Mouse (Mus musculus) heart, postnatal 36 days (tissue): Measurements from ENCODE around the gene Ccdc191. TPM values are rescaled to one million over a fixed set of nuclear protein-coding genes. Genes with fewer than 3 reads are reported as not detected.

Experiments
- DNase-seq, 2 experiments: peaks; one replicate each; pipeline ENCODE4 v3.0.0; 2021 to 2022
- intact Hi-C: fragments of 180-260 bp; cut with DNase I; formaldehyde crosslinking; loops from one replicate; pipeline ENCODE4 v1.15.1; 2025
- microRNA-seq, 2 experiments: library from miRNA; unstranded; fragments of <30 nt; microRNA quantifications; one replicate each; pipeline ENCODE4 v1.2.0; 2021; ENCODE audit warnings: borderline number of aligned reads in 2 of 2
- total RNA-seq, 2 experiments: library from RNA; stranded (reverse); gene quantifications; 2 replicates each; pipeline ENCODE4 v1.2.3; 2021

Ccdc191 gene
- total RNA-seq, 2 experiments from 2014 or later: 2.4 to 3.7 TPM

DNA sequence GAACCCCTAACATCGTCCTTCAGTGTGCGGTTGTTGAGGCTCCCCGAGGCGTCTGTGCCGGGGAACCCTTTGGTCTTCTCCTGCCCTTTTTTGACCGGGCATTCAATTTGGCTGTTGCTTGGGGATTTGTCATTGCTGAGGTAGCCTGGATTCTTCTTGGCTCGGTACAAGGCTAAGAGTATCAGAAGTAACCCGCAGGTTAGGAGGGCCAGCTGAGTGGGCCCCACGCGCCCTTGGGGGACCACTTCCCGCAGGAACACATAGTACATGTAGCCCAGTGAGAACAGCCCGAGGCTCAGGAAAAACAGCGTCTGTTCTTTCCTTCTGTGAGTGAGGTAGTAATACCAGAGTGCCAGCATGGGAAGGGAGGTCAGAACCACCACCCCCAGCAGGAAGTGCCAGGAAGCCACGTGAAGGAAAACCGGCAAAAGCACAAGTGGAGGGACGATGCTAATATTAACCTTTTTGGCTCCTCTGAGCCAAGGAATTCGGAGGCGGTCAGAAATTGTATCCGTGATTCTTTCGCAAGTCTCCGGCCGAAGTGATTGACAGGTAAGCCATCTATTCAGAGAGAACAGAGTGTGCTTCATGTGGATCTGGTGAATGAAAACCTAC is 84.1 kb downstream of the Ccdc191 start:
- no peak for DNase-seq
- intact Hi-C loops: no loop called here

DNA sequence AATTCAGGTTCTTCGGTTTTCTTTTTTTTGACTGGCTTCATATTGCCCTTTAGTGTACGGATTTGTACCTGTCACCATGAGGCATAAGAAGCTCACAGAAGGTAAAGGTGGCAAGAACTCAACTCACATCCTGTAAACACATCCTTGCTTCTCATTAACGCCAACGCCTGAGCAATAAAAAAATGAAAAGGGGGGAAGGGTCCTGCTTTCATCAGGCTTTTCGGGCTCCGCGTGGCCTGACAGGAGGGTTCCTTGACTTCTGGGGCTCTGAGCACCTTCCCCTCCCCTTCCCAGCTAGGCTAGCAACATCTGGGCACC is 89.4 kb downstream of the Ccdc191 start:
- intact Hi-C loops: no loop called here
- DNase-seq: no peak

DNA sequence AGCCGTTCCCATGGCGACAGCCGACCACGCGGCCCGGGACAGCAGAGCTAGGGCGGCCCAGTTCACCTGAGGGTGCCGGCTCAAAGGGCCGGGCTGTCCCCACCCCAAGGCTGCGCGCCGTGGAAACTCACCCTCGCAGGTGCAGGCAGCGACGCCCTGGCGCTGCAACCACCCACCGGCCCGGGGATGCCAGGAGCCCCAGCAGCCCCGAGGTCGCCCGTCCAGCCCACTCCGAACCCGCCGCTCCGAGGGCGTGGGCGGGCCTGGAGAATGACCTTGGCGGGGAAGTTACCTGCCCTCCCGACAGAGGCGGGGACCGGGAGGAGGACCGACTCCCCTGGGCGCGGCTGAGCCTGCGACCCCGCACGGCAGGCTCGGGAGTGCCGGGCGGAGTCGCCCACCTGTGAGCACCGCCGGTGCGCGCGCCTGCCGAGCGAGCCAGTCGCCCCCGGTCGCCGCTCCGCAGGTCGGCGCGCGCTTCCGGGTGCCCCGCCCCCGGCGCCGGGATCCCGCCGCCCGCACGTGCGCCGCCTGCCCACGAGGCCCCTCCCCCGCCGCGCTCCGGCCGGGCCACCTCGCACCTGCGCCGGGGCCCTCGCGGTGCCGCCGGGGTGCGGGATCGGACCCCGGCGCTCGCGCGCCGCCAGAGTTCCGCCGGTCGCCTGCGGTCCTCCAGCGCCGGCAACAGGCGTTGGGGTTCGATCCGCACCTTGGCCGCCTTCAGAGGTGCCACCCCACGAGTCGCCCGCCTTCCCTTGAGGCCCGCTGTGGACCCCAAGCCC is 89.9 kb downstream of the Ccdc191 start, which contains the start of gene Zdhhc23:
Zdhhc23 (minus strand) TSS at position 464 of the 782 bp plus-strand sequence.
- peak; percentile 18 to 20 for DNase-seq
- intact Hi-C loops: no loop called here

- no peak for DNase-seq
- intact Hi-C loops: no loop called here
Measured at GRCm38 (mm10) chr16:43980110-43980609, 90.6 kb downstream of the Ccdc191 start.

- no peak for DNase-seq
- intact Hi-C loops: no loop called here
Measured at GRCm38 (mm10) chr16:43986299-43986698, 96.7 kb downstream of the Ccdc191 start.

GRCm38 (mm10) chr16:43994623-43995022 is 105.0 kb downstream of the Ccdc191 start:
- intact Hi-C loops: no loop called here
- DNase-seq: no peak

DNA sequence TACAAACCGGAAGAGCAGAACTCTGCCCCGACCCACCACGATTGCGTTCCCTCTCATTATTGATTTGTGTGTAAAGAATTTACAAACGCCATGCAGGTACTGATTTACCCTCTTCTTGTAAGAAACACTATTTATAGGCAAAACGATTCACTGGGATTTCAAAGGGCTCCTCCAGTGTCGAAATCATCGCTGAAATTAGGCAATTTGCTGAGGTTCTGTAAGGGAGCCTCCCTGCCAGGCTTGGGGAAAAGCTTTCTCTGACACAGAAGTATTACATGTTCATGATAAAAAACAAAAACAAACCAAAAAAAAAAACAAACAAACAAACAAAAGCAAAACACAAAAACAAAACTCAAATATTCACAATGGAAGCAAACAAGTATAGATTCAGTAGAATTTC is 109.5 kb downstream of the Ccdc191 start:
- no peak for DNase-seq
- intact Hi-C loops: no loop called here

- intact Hi-C loops: no loop called here
- no peak for DNase-seq
Measured at GRCm38 (mm10) chr16:43999541-43999940, 109.9 kb downstream of the Ccdc191 start.

DNA sequence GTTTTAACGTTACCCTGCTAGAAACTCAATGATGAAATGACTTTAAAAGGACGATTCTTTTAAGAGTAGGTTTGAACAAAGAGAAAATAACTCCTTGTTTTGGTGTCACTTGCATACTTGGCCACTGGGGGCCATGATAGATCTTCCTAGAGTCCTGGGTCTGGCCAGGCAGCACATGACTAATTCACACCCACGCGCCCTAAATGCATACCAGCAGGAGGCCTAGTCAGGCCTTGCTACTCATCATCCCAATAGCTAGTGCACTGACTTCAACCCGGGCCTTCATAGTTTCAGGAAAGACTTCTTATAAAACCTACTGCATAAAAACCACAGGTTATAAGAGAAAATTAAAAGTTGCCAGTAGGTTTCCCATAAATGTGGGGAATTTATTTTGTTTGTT is 112.5 kb downstream of the Ccdc191 start:
- DNase-seq: no peak
- intact Hi-C loops: no loop called here

DNA sequence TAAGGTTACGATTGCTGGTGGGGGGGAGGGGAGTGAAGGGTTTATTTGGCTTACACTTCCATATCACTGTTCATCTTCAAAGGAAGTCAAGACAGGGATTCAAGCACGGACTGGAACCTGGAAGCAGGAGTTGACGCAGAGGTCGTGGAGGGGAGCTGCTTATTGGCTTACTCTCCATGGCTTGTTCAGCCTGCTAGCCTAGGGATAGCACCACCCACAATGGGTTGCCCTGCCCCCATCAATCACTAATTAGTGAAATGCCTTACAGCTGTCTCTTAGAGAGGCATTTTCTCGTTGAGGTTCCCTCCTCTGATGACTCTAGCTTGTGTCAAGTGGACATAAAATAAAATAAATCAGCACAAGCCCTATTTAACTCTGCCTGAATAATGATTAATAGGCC is 121.4 kb downstream of the Ccdc191 start:
- DNase-seq: no peak
- intact Hi-C loops: no loop called here

Small RNA genes lying within 50 kb of the gene (microRNA-seq; reads per million reads assigned to microRNA genes)
- 0 reads per million in 2 experiments for gene Mir3470b

Other genes with a start within 250 kb of the Ccdc191 start
- gene Tigit, start 225.7 kb upstream of the Ccdc191 start, total RNA-seq: not detected
- gene Drd3, start 135.8 kb upstream of the Ccdc191 start, total RNA-seq: not detected
- 10 to 100 TPM; 10.9 to 14.1 TPM for gene Qtrt2, start 37.0 kb downstream of the Ccdc191 start, total RNA-seq
- gene Zdhhc23, start 90.0 kb downstream of the Ccdc191 start, total RNA-seq: under 1 TPM; 0.28 to 0.38 TPM
- under 1 TPM; 0.70 to 0.78 TPM for gene Gramd1c, start 173.5 kb downstream of the Ccdc191 start, total RNA-seq
- 10 to 100 TPM; 27.5 to 27.6 TPM for gene Atp6v1a, start 249.9 kb downstream of the Ccdc191 start, total RNA-seq